Mouse (Mus musculus): ENCODE results near the gene Pitpnm1.

- TF ChIP-seq CTCF (IDR thresholded peaks at IDR 0.05; ENCODE audit: borderline replicate concordance, insufficient read depth, low read depth, low read length) (no peak), POLR2A (IDR thresholded peaks at IDR 0.05; ENCODE audit: borderline replicate concordance, insufficient read depth, low read length) (no peak)
Measured at GRCm38 (mm10) chr19:4149764-4150461, 50.1 kb downstream of the Pitpnm1 start.
